25 mouse cellular contexts compared by ENCODE assay signal in the genomic region with DNA sequence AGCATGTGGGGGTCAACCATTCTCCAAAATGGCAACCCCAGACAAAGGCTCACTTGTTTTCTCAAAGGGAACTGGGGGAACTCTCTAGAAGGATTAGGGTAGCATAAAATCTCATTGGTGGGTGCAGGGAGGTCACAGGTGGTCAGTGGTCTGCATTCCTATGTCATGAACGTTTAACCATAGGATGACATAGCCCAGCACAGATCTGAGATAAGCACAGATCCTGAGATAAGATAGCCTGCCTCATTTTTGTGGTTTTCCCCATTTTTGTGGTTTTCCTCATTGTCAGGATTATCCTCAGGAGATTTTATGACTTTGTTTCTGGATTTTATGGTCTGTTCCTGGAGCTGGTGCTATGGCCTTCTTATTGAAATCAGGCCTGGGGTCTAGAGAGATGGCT. TPM values are rescaled to one million over a fixed set of nuclear protein-coding genes. Genes with fewer than 3 reads are reported as not detected.
DNase-seq lines count a peak whose midpoint lies in the region; TF ChIP-seq lines count a peak whose summit lies in the region.
"Had no signal": no experiment of that assay in that cellular context is flagged by ENCODE, and none has a peak within 500 bp of the region (broad histone marks: within the 10 kb centered on the region; RNA-seq: fewer than 3 reads in every experiment).

No protein-coding gene starts in this region.

- no peak for TF ChIP-seq EP300 in MEL (IDR thresholded peaks at IDR 0.05; ENCODE audit: low read depth in 1 of 2, low read length in 2 of 2)

- no peak for TF ChIP-seq CTCF in MEL (IDR thresholded peaks at IDR 0.05 in 2 of 3, conservative IDR thresholded peaks at IDR 0.05 in 1 of 3; ENCODE audit: control insufficient read depth in 1 of 3, insufficient read depth in 1 of 3, low read depth in 2 of 3, low read length in 3 of 3, poor library complexity in 1 of 3, severe bottlenecking in 1 of 3)

- no peaks in the 10 kb centered on the region for H3K79me2 ChIP-seq in MEL (ENCODE audit: control insufficient read depth, insufficient read depth, low read length, poor library complexity)

- DNase-seq in 3134 (ENCODE audit: extremely low read depth, insufficient read length, low spot score), result peak; percentile 32
- peak; percentile 71 for DNase-seq in 3T3-L1 (ENCODE audit: low read depth, low spot score)
- DNase-seq in MEL (ENCODE audit: low read depth, low spot score), result no peak
- no peak for DNase-seq in spleen, adult 18-20 months
- no peak for DNase-seq in heart, adult 8-10 months (ENCODE audit: low spot score)
- no peak for DNase-seq in midbrain, embryonic 10.5 days (ENCODE audit: low spot score)
- DNase-seq: adrenal gland, adult 8-10 months; adrenal gland, postnatal 14 days; adrenal gland, postnatal 36 days; cerebellum, adult 11-12 months; cerebellum, adult 2 months; cerebellum, adult 9-10 months; cerebellum, postnatal 10 days; cerebellum, postnatal 25 days; forebrain, postnatal 0 days had no signal

- peaks cover 5 to 17% of the 10 kb centered on the region in 2 experiments for H3K4me1 ChIP-seq in MEL (ENCODE audit: control insufficient read depth in 1 of 2, insufficient read depth in 2 of 2, low read length in 2 of 2)
- peaks cover 7% of the 10 kb centered on the region; the same call in 1 of the 2 replicates for H3K4me1 ChIP-seq in midbrain, embryonic 10.5 days
- H3K4me1 ChIP-seq: forebrain, embryonic 15.5 days had no signal

- WGBS in midbrain, embryonic 10.5 days, result 58% methylated on average over 1 of the region's 1 CpGs

- no peak overlapping the region for H3K27ac ChIP-seq in MEL (ENCODE audit: control insufficient read depth, low read depth, low read length)
- no peak overlapping the region for H3K27ac ChIP-seq in midbrain, embryonic 10.5 days (replicated peaks)
- H3K27ac ChIP-seq: embryonic facial prominence, embryonic 10.5 days; embryonic facial prominence, embryonic 12.5 days; forebrain, embryonic 13.5 days; forebrain, embryonic 15.5 days had no signal

- no peaks in the 10 kb centered on the region for H3K9me3 ChIP-seq in MEL (replicated peaks; ENCODE audit: insufficient read depth, low read length)
- H3K9me3 ChIP-seq in midbrain, embryonic 10.5 days (replicated peaks), result no peaks in the 10 kb centered on the region
- H3K9me3 ChIP-seq: embryonic facial prominence, embryonic 10.5 days; embryonic facial prominence, embryonic 12.5 days; forebrain, embryonic 13.5 days; forebrain, embryonic 15.5 days; G1E had no signal

- no peak overlapping the region for H3K4me3 ChIP-seq in MEL (ENCODE audit: control insufficient read depth in 1 of 2, insufficient read depth in 1 of 2, low read depth in 2 of 2, low read length in 2 of 2)
- H3K4me3 ChIP-seq in midbrain, embryonic 10.5 days, result no peak overlapping the region
- H3K4me3 ChIP-seq: embryonic facial prominence, embryonic 10.5 days; embryonic facial prominence, embryonic 12.5 days; forebrain, embryonic 13.5 days; forebrain, embryonic 15.5 days had no signal

- no peak for TF ChIP-seq RAD21 in MEL (IDR thresholded peaks at IDR 0.05; ENCODE audit: low read depth, low read length)

- no peak for TF ChIP-seq POLR2A in MEL (IDR thresholded peaks at IDR 0.05; ENCODE audit: control insufficient read depth in 1 of 2, insufficient read depth in 1 of 2, low read depth in 1 of 2, low read length in 2 of 2, poor library complexity in 1 of 2)

- H3K27me3 ChIP-seq in MEL (ENCODE audit: control insufficient read depth in 1 of 2, insufficient read depth in 2 of 2, low read length in 2 of 2), result no peaks in the 10 kb centered on the region
- H3K27me3 ChIP-seq in midbrain, embryonic 10.5 days (ENCODE audit: low read depth, poor library complexity, severe bottlenecking), result no peaks in the 10 kb centered on the region
- H3K27me3 ChIP-seq: CH12.LX; embryonic facial prominence, embryonic 12.5 days; forebrain, embryonic 13.5 days; forebrain, embryonic 15.5 days; Patski had no signal

- H3K36me3 ChIP-seq in MEL (ENCODE audit: control insufficient read depth in 1 of 2, insufficient read depth in 2 of 2, low read length in 2 of 2), result peaks cover 0 to 11% of the 10 kb centered on the region in 2 experiments; a peak in 2 of 4 replicates
- no peaks in the 10 kb centered on the region for H3K36me3 ChIP-seq in midbrain, embryonic 10.5 days
- H3K36me3 ChIP-seq: embryonic facial prominence, embryonic 10.5 days; embryonic facial prominence, embryonic 12.5 days; forebrain, embryonic 15.5 days; G1E had no signal

- H3K9ac ChIP-seq in MEL (ENCODE audit: control insufficient read depth, low read depth, low read length, poor library complexity, severe bottlenecking), result no peak overlapping the region
- H3K9ac ChIP-seq: embryonic facial prominence, embryonic 12.5 days; forebrain, embryonic 13.5 days; forebrain, embryonic 15.5 days; forebrain, postnatal 0 days had no signal

TF ChIP-seq in MEL, 35 proteins besides CTCF, POLR2A, EP300 and RAD21:
- TF ChIP-seq ELF1 (IDR thresholded peaks at IDR 0.05; ENCODE audit: low read depth, low read length), result no peak
- peak; percentile 53 for TF ChIP-seq GATA1 (IDR thresholded peaks at IDR 0.05; ENCODE audit: low read depth, low read length)
- TF ChIP-seq NELFE (IDR thresholded peaks at IDR 0.05; ENCODE audit: low read depth, low read length), result no peak

RNA-seq across cellular contexts. Expression of gene Pycr2, which starts 13.0 kb away (rescaled TPM):
- 128 and 183 TPM in 2 replicates for total RNA-seq in MEL (2012; rRNA removed)
- 100 to 1,000 TPM in 1 of 2 experiments, not detected in 1; 125 TPM for polyA plus RNA-seq in MEL (2012; ENCODE audit: insufficient read depth in 1 of 2, insufficient read length in 2 of 2, low read depth in 1 of 2, low replicate concordance in 2 of 2, missing spikeins in 1 of 2)
- total RNA-seq in heart, adult 8-10 months (2022), result 10 to 100 TPM; 11.6 to 13.5 (median 13.3) TPM
- 134 and 144 TPM in 2 replicates for polyA plus RNA-seq in midbrain, embryonic 10.5 days (2016; fragmentation: Nextera tagmentation; extraction: Ambion mirVana)

RNA-seq across cellular contexts. Expression of gene Lefty1, which starts 17.8 kb away (rescaled TPM):
- total RNA-seq in MEL (2012; rRNA removed), result 3.5 and 6.4 TPM in 2 replicates
- polyA plus RNA-seq in MEL (2012; ENCODE audit: insufficient read depth in 1 of 2, insufficient read length in 2 of 2, low read depth in 1 of 2, low replicate concordance in 2 of 2, missing spikeins in 1 of 2), result 1 to 10 TPM in 1 of 2 experiments, not detected in 1; 5.1 TPM
- total RNA-seq in heart, adult 8-10 months (2022), result 1 to 10 TPM in 1 of 4 experiments, under 1 TPM in 3; 0.43 to 1.2 (median 0.65) TPM
- polyA plus RNA-seq in midbrain, embryonic 10.5 days (2016; fragmentation: Nextera tagmentation; extraction: Ambion mirVana), result 0.60 and 0.67 TPM in 2 replicates
- total RNA-seq: CH12.LX; forebrain, postnatal 0 days; G1E had no signal
- polyA plus RNA-seq: activated CD4-positive, CD25-positive, alpha-beta regulatory T cell, adult 4 months; CD4-positive, CD25-positive, alpha-beta regulatory T cell, adult 4 months; forebrain, embryonic 13.5 days; G1E had no signal

RNA-seq across cellular contexts. Expression of gene Lefty2, which starts 24.1 kb away (rescaled TPM):
- not detected in 2 replicates for total RNA-seq in MEL (2012; rRNA removed)
- polyA plus RNA-seq in MEL (2012; ENCODE audit: insufficient read depth in 1 of 2, insufficient read length in 2 of 2, low read depth in 1 of 2, low replicate concordance in 2 of 2, missing spikeins in 1 of 2), result not detected
- not detected for total RNA-seq in heart, adult 8-10 months (2022)
- not detected in 2 replicates for polyA plus RNA-seq in midbrain, embryonic 10.5 days (2016; fragmentation: Nextera tagmentation; extraction: Ambion mirVana)
- total RNA-seq: CH12.LX had no signal
- polyA plus RNA-seq: activated CD4-positive, CD25-positive, alpha-beta regulatory T cell, adult 4 months; CD4-positive, CD25-positive, alpha-beta regulatory T cell, adult 4 months; embryonic facial prominence, embryonic 10.5 days; forebrain, embryonic 11.5 days; G1E had no signal

RNA-seq across cellular contexts. Expression of gene Tmem63a, which starts 25.1 kb away (rescaled TPM):
- 7.5 and 7.7 TPM in 2 replicates for total RNA-seq in MEL (2012; rRNA removed)
- polyA plus RNA-seq in MEL (2012; ENCODE audit: insufficient read depth in 1 of 2, insufficient read length in 2 of 2, low read depth in 1 of 2, low replicate concordance in 2 of 2, missing spikeins in 1 of 2), result 10 to 100 TPM in 1 of 2 experiments, not detected in 1; 12.8 TPM
- total RNA-seq in heart, adult 8-10 months (2022), result 10 to 100 TPM; 12.3 to 15.1 (median 13.9) TPM
- 2.2 and 3.6 TPM in 2 replicates for polyA plus RNA-seq in midbrain, embryonic 10.5 days (2016; fragmentation: Nextera tagmentation; extraction: Ambion mirVana)

Comparison
In these comparisons a context has a peak if more than half of its experiments do, and no peak if none do; other contexts are left out.
1. DNase-seq: peak in 3134 (single experiment) and 3T3-L1 (single experiment); none in MEL (single experiment), spleen, adult 18-20 months (0 of 2), heart, adult 8-10 months (single experiment) and midbrain, embryonic 10.5 days (single experiment).